Mouse (Mus musculus): ENCODE results near the gene Tctn1. TPM values are rescaled to one million over a fixed set of nuclear protein-coding genes. Genes with fewer than 3 reads are reported as not detected.
A peak's percentile ranks its signal among the peaks of the same experiment; 100 is the strongest.

The Tctn1 gene
- total and polyA plus RNA-seq, 3 experiments, result 3.2 to 9.4 (median 3.9) TPM

- H3K79me2 ChIP-seq (replicated peaks; ENCODE audit: control insufficient read depth, insufficient read depth, low read length), result no peaks in the 10 kb centered on the region
- H3K4me1 ChIP-seq (ENCODE audit: control insufficient read depth, insufficient read depth, low read length), result no peaks in the 10 kb centered on the region; the same call in 1 of the 2 replicates
- peak overlapping the region; percentile 52 for H3K9ac ChIP-seq (ENCODE audit: low read depth, low read length)
- H3K27me3 ChIP-seq (ENCODE audit: control insufficient read depth, insufficient read depth, low read length), result no peaks in the 10 kb centered on the region
- peak overlapping the region; percentile 29 for H3K4me3 ChIP-seq
- peak; percentile 68 to 74 for DNase-seq
- no peaks in the 10 kb centered on the region for H3K36me3 ChIP-seq (ENCODE audit: control insufficient read depth, insufficient read depth, low read length)
- TF ChIP-seq POLR2A (IDR thresholded peaks at IDR 0.05; ENCODE audit: insufficient read depth, low read depth, low read length) (no peak), CTCF (IDR thresholded peaks at IDR 0.05) (no peak), EP300 (IDR thresholded peaks at IDR 0.05; ENCODE audit: insufficient read depth, low read depth, low read length) (no peak)
- 11% methylated on average over 19 of the region's 21 CpGs for WGBS
- intact Hi-C loops (cut with DNase I), result no loop called here
- H3K27ac ChIP-seq, result peak overlapping the region; percentile 16; the same call in 1 of the 2 replicates
Observed at GRCm38 (mm10) chr5:122209591-122210368, 54.5 kb downstream of the Tctn1 start.

- intact Hi-C loops (cut with DNase I), result no loop called here
- no peak overlapping the region for H3K4me3 ChIP-seq
- H3K4me1 ChIP-seq (ENCODE audit: control insufficient read depth, insufficient read depth, low read length), result no peaks in the 10 kb centered on the region; the same call in 1 of the 2 replicates
- WGBS, result 77% methylated on average over 6 of the region's 6 CpGs
- no peaks in the 10 kb centered on the region for H3K79me2 ChIP-seq (replicated peaks; ENCODE audit: control insufficient read depth, insufficient read depth, low read length)
- no peak overlapping the region for H3K27ac ChIP-seq
- no peaks in the 10 kb centered on the region for H3K36me3 ChIP-seq (ENCODE audit: control insufficient read depth, insufficient read depth, low read length)
- DNase-seq, result no peak
- H3K27me3 ChIP-seq (ENCODE audit: control insufficient read depth, insufficient read depth, low read length), result no peaks in the 10 kb centered on the region
- TF ChIP-seq EP300 (IDR thresholded peaks at IDR 0.05; ENCODE audit: insufficient read depth, low read depth, low read length) (no peak), POLR2A (IDR thresholded peaks at IDR 0.05; ENCODE audit: insufficient read depth, low read depth, low read length) (no peak), CTCF (IDR thresholded peaks at IDR 0.05) (no peak)
- no peak overlapping the region for H3K9ac ChIP-seq (ENCODE audit: low read depth, low read length)
Observed at GRCm38 (mm10) chr5:122208909-122209308, 55.4 kb downstream of the Tctn1 start.

- no peaks in the 10 kb centered on the region; the same call in 1 of the 2 replicates for H3K4me1 ChIP-seq (ENCODE audit: control insufficient read depth, insufficient read depth, low read length)
- intact Hi-C loops (cut with DNase I), result no loop called here
- no peak within 1 kb of the TSS for H3K27ac ChIP-seq
- H3K79me2 ChIP-seq (replicated peaks; ENCODE audit: control insufficient read depth, insufficient read depth, low read length), result no peaks in the 10 kb centered on the region
- no peak for DNase-seq
- H3K4me3 ChIP-seq, result no peak within 1 kb of the TSS
- no peak within 1 kb of the TSS for H3K9ac ChIP-seq (ENCODE audit: low read depth, low read length)
- no peaks in the 10 kb centered on the region for H3K36me3 ChIP-seq (ENCODE audit: control insufficient read depth, insufficient read depth, low read length)
- H3K27me3 ChIP-seq (ENCODE audit: control insufficient read depth, insufficient read depth, low read length), result no peaks in the 10 kb centered on the region
- WGBS, result 62% methylated on average over 4 of the region's 4 CpGs
- no peak for TF ChIP-seq POLR2A (IDR thresholded peaks at IDR 0.05; ENCODE audit: insufficient read depth, low read depth, low read length)
- no peak for TF ChIP-seq EP300 (IDR thresholded peaks at IDR 0.05; ENCODE audit: insufficient read depth, low read depth, low read length)
- no peak for TF ChIP-seq CTCF (IDR thresholded peaks at IDR 0.05)
Observed at GRCm38 (mm10) chr5:122206475-122206874, 57.8 kb downstream of the Tctn1 start, which contains the start of gene Hvcn1. TSS of gene Hvcn1 (plus strand) at chr5:122206804.

DNA sequence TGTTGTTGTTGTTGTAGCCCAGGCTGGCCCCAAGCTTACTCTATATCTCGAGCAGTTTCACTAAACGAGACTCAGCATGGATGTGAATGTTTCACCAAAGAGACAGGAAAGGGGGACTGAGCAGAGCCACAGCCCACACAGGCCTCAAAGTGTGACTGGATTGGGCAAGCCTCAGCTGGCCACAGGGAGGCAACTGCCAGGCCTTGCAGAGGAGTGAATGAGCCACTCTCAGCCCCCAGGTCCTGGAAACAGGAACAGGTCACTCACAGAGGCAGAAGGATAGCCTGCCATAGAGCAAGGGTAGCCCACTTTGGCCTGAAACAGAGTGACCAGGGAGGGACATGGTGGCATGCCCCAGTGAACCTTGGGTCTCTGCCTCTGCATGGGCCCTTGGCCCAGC, 60.1 kb downstream of the Tctn1 start:
- no peaks in the 10 kb centered on the region for H3K79me2 ChIP-seq (replicated peaks; ENCODE audit: control insufficient read depth, insufficient read depth, low read length)
- no peaks in the 10 kb centered on the region for H3K4me1 ChIP-seq (ENCODE audit: control insufficient read depth, insufficient read depth, low read length)
- no peak overlapping the region for H3K27ac ChIP-seq
- WGBS, result 66% methylated on average over 2 of the region's 2 CpGs
- H3K27me3 ChIP-seq (ENCODE audit: control insufficient read depth, insufficient read depth, low read length), result no peaks in the 10 kb centered on the region
- intact Hi-C loops (cut with DNase I), result no loop called here
- no peaks in the 10 kb centered on the region for H3K36me3 ChIP-seq (ENCODE audit: control insufficient read depth, insufficient read depth, low read length)
- no peak for TF ChIP-seq CTCF (IDR thresholded peaks at IDR 0.05)
- TF ChIP-seq POLR2A (IDR thresholded peaks at IDR 0.05; ENCODE audit: insufficient read depth, low read depth, low read length), result no peak
- no peak for TF ChIP-seq EP300 (IDR thresholded peaks at IDR 0.05; ENCODE audit: insufficient read depth, low read depth, low read length)
- no peak overlapping the region for H3K4me3 ChIP-seq
- H3K9ac ChIP-seq (ENCODE audit: low read depth, low read length), result no peak overlapping the region
- no peak for DNase-seq

DNA sequence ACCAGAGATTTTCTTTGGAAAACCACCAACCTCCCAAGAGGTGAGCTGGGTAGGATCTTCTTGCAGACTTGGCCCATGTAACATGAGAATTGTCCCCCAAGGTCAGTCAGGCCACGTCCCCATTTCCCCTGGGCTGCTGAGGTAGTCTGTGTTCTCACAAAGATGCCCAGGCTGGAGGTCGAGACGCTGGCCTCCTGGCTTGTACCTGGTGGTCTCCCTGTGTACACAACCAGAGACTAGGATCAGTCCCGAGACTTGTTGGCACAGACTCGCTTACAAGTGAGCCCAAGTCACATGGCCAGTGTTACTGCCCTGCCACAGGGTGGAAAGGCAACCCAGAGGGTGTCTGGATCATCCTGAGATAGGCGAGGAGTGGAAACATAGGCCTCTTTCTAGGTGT, 62.4 kb downstream of the Tctn1 start:
- 83% methylated on average over 6 of the region's 6 CpGs for WGBS
- Histone ChIP-seq H3K36me3 (ENCODE audit: control insufficient read depth, insufficient read depth, low read length) (no peaks in the 10 kb centered on the region), H3K4me3 (no peak overlapping the region), H3K4me1 (ENCODE audit: control insufficient read depth, insufficient read depth, low read length) (no peaks in the 10 kb centered on the region), H3K9ac (ENCODE audit: low read depth, low read length) (no peak overlapping the region), H3K27ac (no peak overlapping the region), H3K27me3 (ENCODE audit: control insufficient read depth, insufficient read depth, low read length) (no peaks in the 10 kb centered on the region), H3K79me2 (replicated peaks; ENCODE audit: control insufficient read depth, insufficient read depth, low read length) (no peaks in the 10 kb centered on the region)
- TF ChIP-seq POLR2A (IDR thresholded peaks at IDR 0.05; ENCODE audit: insufficient read depth, low read depth, low read length), result no peak
- no peak for TF ChIP-seq EP300 (IDR thresholded peaks at IDR 0.05; ENCODE audit: insufficient read depth, low read depth, low read length)
- TF ChIP-seq CTCF (IDR thresholded peaks at IDR 0.05), result no peak
- intact Hi-C loops (cut with DNase I), result no loop called here
- DNase-seq, result no peak

DNA sequence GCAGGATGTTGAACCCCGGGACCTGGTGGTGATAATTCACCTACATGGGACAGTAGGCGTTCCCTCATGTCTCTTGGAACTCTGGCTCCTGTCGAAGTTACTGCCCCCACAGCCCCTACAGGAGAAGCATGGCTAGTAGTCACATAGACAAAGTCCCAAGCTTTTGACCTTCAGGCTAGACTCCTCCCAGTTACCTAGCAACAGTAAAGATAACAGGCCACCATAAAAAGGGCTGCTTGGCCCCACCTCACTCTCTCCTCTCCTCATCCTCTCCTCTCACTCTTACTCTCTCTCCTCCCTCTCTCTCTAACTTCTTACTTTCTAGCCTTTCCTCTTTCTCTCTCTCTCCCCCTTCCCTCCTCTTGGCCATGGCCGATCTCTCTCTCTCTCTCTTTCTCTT, 63.4 kb downstream of the Tctn1 start:
- TF ChIP-seq EP300 (IDR thresholded peaks at IDR 0.05; ENCODE audit: insufficient read depth, low read depth, low read length) (no peak), CTCF (IDR thresholded peaks at IDR 0.05) (no peak), POLR2A (IDR thresholded peaks at IDR 0.05; ENCODE audit: insufficient read depth, low read depth, low read length) (no peak)
- Histone ChIP-seq H3K27me3 (ENCODE audit: control insufficient read depth, insufficient read depth, low read length) (no peaks in the 10 kb centered on the region), H3K27ac (no peak overlapping the region), H3K36me3 (ENCODE audit: control insufficient read depth, insufficient read depth, low read length) (no peaks in the 10 kb centered on the region), H3K79me2 (replicated peaks; ENCODE audit: control insufficient read depth, insufficient read depth, low read length) (no peaks in the 10 kb centered on the region), H3K4me3 (no peak overlapping the region), H3K9ac (ENCODE audit: low read depth, low read length) (no peak overlapping the region), H3K4me1 (ENCODE audit: control insufficient read depth, insufficient read depth, low read length) (no peaks in the 10 kb centered on the region)
- no peak for DNase-seq
- 89% methylated on average over 4 of the region's 4 CpGs for WGBS
- intact Hi-C loops (cut with DNase I), result no loop called here

Data from heart, adult 2 months (tissue).